Mouse (Mus musculus): Measurements from ENCODE around the gene Dmc1. TPM values are rescaled to one million over a fixed set of nuclear protein-coding genes. Genes with fewer than 3 reads are reported as not detected.

Dmc1 gene
- polyA plus RNA-seq, 1 experiment, result not detected

DNA sequence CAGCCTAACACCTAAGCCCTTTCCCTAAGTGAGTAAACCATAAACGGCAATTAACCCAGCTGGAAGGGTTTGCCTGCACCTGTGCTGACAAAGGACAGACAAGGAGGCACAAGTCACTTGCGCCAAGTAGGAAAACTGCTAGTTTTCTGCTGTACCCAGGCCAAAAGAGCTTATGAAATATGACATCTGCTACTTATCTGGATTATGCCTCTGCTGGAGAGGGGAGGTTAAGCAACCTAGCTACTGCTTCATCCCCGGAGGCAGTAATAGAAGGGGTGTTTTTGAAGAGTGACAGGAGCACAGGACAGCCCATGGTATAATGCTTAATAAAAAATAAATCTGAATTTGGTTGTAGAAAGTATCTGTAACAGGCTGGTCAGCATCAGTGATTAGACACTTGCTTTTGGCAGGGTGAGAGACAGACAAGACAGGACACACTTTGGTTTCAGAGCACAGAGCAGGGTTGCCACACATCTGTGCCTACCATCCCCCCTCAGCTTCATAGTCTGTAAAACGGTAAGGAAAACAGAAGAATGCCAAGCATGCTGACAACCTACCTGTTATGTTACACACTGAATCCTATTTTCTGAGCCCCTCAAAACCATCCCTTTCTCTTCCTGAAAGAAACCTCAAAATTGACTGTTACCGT lies 76.8 kb downstream of the Dmc1 start:
- Histone ChIP-seq H3K4me3 (no peak overlapping the region), H3K79me2 (ENCODE audit: control insufficient read depth, insufficient read depth) (peaks cover 3% of the 10 kb centered on the region), H3K27me3 (ENCODE audit: control insufficient read depth, insufficient read depth, insufficient read length) (no peaks in the 10 kb centered on the region), H3ac (ENCODE audit: control insufficient read depth, insufficient read length) (no peak overlapping the region), H3K36me3 (ENCODE audit: control insufficient read depth, insufficient read depth) (peaks cover 74% of the 10 kb centered on the region), H3K4me2 (ENCODE audit: low read depth) (no peak overlapping the region)
- TF ChIP-seq REST (IDR thresholded peaks at IDR 0.05; ENCODE audit: insufficient read depth, insufficient read length) (no peak), POLR2AphosphoS2 (IDR thresholded peaks at IDR 0.05; ENCODE audit: insufficient read length, low read depth) (peak; percentile 78)

DNA sequence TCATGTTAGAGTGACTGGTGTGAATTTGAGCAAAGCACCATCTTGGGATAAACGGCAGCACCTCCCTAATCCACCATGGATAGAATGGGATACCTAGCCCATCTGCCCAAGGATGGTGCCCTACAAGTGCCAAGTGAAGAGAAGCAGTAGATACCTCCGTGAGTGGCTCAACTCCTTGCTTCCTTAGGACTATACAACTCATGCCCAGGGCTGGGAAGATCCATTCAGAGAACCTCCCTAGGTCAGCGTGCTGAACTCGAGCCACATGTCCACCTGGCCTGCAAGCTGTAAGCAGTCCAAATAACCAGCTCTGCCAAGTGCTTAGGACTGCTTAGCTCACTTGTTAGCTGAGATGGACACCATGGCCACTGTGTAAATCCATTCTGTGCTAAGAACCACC lies 77.7 kb downstream of the Dmc1 start:
- Histone ChIP-seq H3ac (ENCODE audit: control insufficient read depth, insufficient read length) (no peak overlapping the region), H3K36me3 (ENCODE audit: control insufficient read depth, insufficient read depth) (peaks cover 65% of the 10 kb centered on the region), H3K4me3 (no peak overlapping the region), H3K27me3 (ENCODE audit: control insufficient read depth, insufficient read depth, insufficient read length) (no peaks in the 10 kb centered on the region), H3K79me2 (ENCODE audit: control insufficient read depth, insufficient read depth) (peaks cover under 1% of the 10 kb centered on the region), H3K4me2 (ENCODE audit: low read depth) (no peak overlapping the region)
- no peak for TF ChIP-seq CEBPB (IDR thresholded peaks at IDR 0.05; ENCODE audit: insufficient read depth, poor library complexity, severe bottlenecking)
- peak; percentile 55 for TF ChIP-seq POLR2A (IDR thresholded peaks at IDR 0.05; ENCODE audit: insufficient read length, low read depth)
- no peak for TF ChIP-seq REST (IDR thresholded peaks at IDR 0.05; ENCODE audit: insufficient read depth, insufficient read length)
- peak; percentile 94 for TF ChIP-seq POLR2AphosphoS2 (IDR thresholded peaks at IDR 0.05; ENCODE audit: insufficient read length, low read depth)
- TF ChIP-seq MYOD1 (IDR thresholded peaks at IDR 0.05; ENCODE audit: control insufficient read depth in 1 of 3, insufficient read length in 2 of 3, low read depth in 2 of 3), result peak in 1 of 3 experiments; percentile 10

DNA sequence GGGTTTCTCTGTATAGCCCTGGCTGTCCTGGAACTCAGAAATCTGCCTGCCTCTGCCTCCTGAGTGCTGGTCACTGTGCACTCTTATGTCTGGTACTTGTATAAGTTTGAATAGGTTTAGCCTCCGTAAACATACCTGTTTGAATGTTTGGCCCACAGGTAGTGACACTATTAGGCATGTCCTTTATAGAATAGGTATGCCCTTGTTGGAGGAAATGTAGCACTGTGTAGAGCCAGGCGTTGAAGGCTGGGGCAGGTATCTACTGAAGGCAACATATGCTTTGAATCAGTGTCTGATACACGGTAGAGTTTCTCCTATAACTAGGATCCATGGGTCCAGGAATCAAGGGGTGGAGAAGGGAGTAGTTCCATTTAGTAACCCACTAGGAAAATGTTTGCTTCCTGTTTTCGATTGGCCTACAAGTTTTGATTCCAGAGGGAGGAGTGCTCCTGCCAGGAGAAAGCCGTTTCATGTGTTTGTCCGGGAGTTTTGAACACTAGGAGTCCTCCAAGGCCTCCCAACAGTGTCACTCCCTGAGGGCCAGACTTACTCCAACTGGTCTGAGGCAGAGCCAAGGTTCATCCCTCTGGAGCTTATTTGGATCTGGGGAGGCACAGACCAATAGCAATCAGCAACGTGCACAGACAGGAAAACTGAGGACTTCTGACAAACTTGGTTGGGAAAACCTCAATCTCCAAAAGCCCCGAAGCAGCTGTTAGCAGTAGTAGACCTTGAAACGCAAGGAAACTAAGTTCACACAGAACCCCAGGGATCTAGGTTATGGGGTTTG lies 78.7 kb downstream of the Dmc1 start:
- Histone ChIP-seq H3K4me3 (no peak overlapping the region), H3ac (ENCODE audit: control insufficient read depth, insufficient read length) (no peak overlapping the region), H3K79me2 (ENCODE audit: control insufficient read depth, insufficient read depth) (peaks cover 7% of the 10 kb centered on the region), H3K4me2 (ENCODE audit: low read depth) (no peak overlapping the region), H3K27me3 (ENCODE audit: control insufficient read depth, insufficient read depth, insufficient read length) (no peaks in the 10 kb centered on the region), H3K36me3 (ENCODE audit: control insufficient read depth, insufficient read depth) (peaks cover 55% of the 10 kb centered on the region)
- TF ChIP-seq TCF12 (IDR thresholded peaks at IDR 0.05; ENCODE audit: insufficient read depth, poor library complexity, severe bottlenecking), result no peak
- peak; percentile 57 for TF ChIP-seq POLR2AphosphoS2 (IDR thresholded peaks at IDR 0.05; ENCODE audit: insufficient read length, low read depth)

DNA sequence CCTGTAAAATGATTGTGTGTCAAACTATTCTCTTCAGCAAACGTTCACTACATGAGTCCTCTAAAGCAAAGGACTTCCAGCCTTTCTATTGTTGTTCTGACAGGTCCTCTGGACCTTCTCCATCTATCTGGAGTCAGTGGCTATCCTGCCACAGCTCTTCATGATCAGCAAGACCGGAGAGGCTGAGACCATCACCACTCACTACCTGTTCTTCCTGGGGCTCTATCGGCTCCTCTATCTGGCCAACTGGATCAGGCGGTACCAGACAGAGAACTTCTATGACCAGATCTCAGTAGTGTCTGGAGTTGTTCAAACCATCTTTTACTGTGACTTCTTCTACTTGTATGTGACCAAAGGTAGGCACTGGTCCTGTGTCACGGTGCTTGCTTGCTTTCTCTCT lies 79.3 kb downstream of the Dmc1 start:
- H3K79me2 ChIP-seq (ENCODE audit: control insufficient read depth, insufficient read depth), result peaks cover 7% of the 10 kb centered on the region

GRCm38 (mm10) chr15:79519400-79520220 lies 85.3 kb downstream of the Dmc1 start:
- Histone ChIP-seq H3K27me3 (ENCODE audit: control insufficient read depth, insufficient read depth, insufficient read length) (no peaks in the 10 kb centered on the region), H3K4me3 (no peak overlapping the region), H3ac (ENCODE audit: control insufficient read depth, insufficient read length) (no peak overlapping the region), H3K4me2 (ENCODE audit: low read depth) (no peak overlapping the region), H3K79me2 (ENCODE audit: control insufficient read depth, insufficient read depth) (peaks cover 36% of the 10 kb centered on the region), H3K36me3 (ENCODE audit: control insufficient read depth, insufficient read depth) (no peaks in the 10 kb centered on the region)
- TF ChIP-seq CEBPB (IDR thresholded peaks at IDR 0.05; ENCODE audit: insufficient read depth, poor library complexity, severe bottlenecking) (no peak), REST (IDR thresholded peaks at IDR 0.05; ENCODE audit: insufficient read depth, insufficient read length) (no peak), USF1 (IDR thresholded peaks at IDR 0.05; ENCODE audit: low read depth) (no peak), MYOG (IDR thresholded peaks at IDR 0.05; ENCODE audit: control insufficient read depth in 1 of 3, insufficient read depth in 1 of 3, insufficient read length in 2 of 3, low read depth in 2 of 3) (no peak), SRF (IDR thresholded peaks at IDR 0.05; ENCODE audit: control insufficient read depth, insufficient read length, low read depth) (no peak), TCF12 (IDR thresholded peaks at IDR 0.05; ENCODE audit: insufficient read depth, poor library complexity, severe bottlenecking) (no peak), E2F4 (IDR thresholded peaks at IDR 0.05; ENCODE audit: insufficient read depth) (no peak), TCF3 (IDR thresholded peaks at IDR 0.05; ENCODE audit: insufficient read length, low read depth) (no peak), POLR2AphosphoS2 (IDR thresholded peaks at IDR 0.05; ENCODE audit: insufficient read length, low read depth) (no peak)

More for the DNA sequence above, 79.3 kb downstream of the Dmc1 start:
- no peak overlapping the region for H3ac ChIP-seq (ENCODE audit: control insufficient read depth, insufficient read length)
- no peaks in the 10 kb centered on the region for H3K27me3 ChIP-seq (ENCODE audit: control insufficient read depth, insufficient read depth, insufficient read length)
- H3K4me3 ChIP-seq, result no peak overlapping the region
- peaks cover 51% of the 10 kb centered on the region for H3K36me3 ChIP-seq (ENCODE audit: control insufficient read depth, insufficient read depth)
- no peak overlapping the region for H3K4me2 ChIP-seq (ENCODE audit: low read depth)
- TF ChIP-seq MYOG (IDR thresholded peaks at IDR 0.05; ENCODE audit: control insufficient read depth in 1 of 3, insufficient read depth in 1 of 3, insufficient read length in 2 of 3, low read depth in 2 of 3) (no peak), POLR2AphosphoS2 (IDR thresholded peaks at IDR 0.05; ENCODE audit: insufficient read length, low read depth) (peak; percentile 79)

All from myocyte (in vitro differentiated cells).